Mouse (Mus musculus) kidney, postnatal 36 days (tissue): Measurements from ENCODE around the gene Kcne1.

Experiments used
- DNase-seq, 2 experiments: peaks; one replicate each; pipeline ENCODE4 v3.0.0; 2021 to 2022; ENCODE audit warnings: mixed read lengths in 2 of 2

The Kcne1 gene

GRCm38 (mm10) chr16:92359229-92359628 is at the start of gene Kcne1:
Gene Kcne1 (minus strand): TSS chr16:92359468.
- DNase-seq = no peak

DNA sequence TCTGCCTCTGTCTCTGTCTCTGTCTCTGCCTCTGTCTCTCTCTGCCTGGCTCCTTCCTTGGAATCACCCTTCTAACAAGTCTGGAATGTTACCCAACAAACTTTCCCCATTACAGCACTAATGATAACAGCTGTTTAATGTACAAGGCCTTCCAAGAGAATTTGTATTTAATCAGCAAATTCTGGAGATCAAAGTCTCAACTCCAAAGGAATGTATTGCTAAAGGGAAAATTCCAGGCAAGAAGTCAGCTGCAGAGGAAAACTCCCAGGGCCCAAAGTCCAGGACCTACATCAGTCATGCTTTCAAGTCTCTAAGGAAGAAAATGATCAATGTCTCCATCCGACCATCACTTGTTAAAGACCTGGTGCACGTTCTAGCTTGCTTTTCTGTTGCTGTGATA is 48.6 kb upstream of the Kcne1 start:
- DNase-seq = peak; percentile 65 to 83

- DNase-seq = no peak
Measured at GRCm38 (mm10) chr16:92404141-92404540, 44.9 kb upstream of the Kcne1 start.

DNA sequence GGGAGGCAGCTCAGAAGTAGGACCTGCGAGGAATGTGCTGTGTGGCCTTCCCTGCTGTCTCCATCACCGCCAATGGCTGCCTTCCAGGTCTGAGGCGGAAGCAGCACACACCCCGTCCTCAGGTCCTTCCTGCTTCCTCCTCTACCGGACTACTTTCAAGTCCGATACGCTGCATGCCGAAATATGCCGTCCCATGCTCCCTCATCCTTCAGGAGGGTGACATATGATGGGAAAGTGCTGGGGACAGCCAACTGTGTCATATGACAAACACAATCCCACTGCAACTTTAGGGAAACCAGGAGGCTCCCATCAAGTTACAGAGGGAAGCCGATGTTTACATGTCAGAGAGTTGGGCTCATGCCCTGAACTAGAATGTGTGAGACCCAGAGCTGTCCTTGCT is 43.8 kb upstream of the Kcne1 start:
- DNase-seq = peak in 1 of 2 experiments; percentile 59

DNA sequence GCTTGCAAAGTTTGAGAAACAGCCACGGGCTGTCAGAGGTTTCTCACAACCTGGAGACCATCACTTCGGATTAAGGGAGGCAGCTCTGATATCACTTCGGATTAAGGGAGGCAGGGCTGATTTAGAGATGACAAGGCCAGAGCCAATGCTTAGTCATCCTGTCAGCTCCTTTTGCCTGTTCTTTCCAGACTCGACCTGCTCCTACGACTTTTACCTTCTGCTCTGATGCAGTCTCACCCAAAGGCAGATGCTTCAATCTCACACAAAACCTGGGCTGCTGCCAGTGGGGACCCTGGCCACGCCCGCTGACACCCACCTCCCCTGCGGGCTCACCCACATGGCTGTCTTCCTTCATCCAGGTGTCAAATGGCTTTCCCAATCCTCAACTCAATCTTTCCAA is 42.9 kb upstream of the Kcne1 start:
- no peak for DNase-seq

DNA sequence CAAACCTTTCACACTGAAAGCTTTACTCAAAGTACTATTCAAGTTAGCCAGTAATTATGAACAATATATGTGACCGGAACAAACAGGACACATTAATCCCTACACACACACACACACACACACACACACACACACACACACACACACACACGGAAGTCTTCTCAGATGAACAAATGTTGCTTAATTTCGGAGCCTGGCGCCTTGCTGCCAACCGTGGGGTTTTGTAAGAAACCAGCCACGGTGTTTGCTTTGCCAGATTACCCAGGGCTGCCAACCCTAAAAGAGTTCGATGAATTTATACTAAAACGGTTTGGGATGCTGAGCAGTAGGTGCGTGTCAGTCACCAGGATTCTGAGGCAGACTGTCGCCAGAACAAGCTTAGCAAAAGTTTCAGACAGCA is 41.9 kb upstream of the Kcne1 start:
- DNase-seq = no peak

GRCm38 (mm10) chr16:92399490-92400458 is 40.5 kb upstream of the Kcne1 start:
- DNase-seq = peak; percentile 95 to 97

DNA sequence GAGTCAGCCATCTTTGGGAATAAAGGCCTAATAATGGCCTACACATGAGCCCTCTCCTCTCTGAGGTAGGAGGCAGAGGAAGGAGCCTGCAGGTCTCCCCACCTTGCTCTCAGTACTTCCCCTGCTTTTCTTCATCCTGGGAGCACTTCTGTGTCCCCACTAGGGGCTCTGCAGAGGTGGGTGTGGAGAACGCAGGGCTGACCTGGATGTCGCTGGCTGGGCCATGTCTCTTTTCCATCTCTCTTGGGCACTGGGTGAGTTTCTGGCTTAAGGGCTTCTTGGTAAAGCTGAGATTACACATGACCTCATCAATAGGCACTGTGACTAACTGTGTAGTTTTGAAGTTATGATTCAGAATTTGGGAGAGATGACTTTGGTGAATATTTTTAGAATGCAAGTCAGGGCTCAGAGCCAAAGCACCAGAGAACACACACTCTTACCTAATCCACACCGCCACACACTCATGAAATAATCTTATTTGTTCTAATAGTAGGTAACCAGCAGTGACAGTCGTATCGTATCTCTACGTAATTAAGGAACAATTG is 39.4 kb upstream of the Kcne1 start:
- peak in 1 of 2 experiments; percentile 24 for DNase-seq

DNA sequence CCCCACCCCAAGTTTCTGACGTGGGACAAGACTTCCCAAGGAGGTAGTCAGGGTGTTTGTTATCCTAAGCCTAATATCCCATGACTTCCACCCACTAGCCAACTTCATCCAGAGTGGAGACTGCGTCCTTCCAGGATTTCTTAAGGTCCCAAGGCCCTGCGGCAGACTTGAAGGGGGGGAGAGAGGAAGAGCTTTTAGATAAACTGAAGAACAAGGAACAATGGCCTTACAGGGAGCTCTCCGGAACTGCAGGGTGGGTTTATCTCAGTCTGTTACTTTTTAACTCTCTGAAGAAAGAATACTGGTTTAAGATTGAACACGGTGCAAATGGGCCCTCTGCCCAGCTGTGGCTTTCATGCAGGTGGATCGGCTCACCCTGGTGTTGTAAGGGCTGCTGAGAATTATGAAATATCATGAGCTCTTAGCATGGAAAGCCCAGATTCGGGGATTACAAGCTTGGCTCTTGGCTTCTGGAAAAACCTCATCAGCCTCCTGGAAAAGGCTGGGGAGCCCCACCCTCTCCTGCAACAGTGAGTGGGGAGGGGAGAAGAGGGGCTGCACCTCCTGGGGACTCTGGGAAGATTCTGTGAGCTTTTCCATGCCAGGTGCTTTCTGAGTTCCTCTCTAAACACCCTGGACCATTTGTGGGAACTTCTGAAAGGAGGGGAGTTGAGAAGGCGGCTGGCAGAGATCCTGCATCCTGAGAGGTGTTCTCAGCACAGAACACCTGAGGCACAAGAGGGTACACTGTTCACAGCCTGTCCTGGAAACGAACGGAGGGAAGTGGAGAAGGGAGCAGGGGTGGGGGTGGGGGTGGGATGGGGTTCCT is 38.7 kb upstream of the Kcne1 start:
- peak; percentile 62 to 63 for DNase-seq

- DNase-seq = peak in 1 of 2 experiments; percentile 66
Measured at GRCm38 (mm10) chr16:92393732-92394131, 34.5 kb upstream of the Kcne1 start.

- no peak for DNase-seq
Measured at GRCm38 (mm10) chr16:92387692-92388091, 28.4 kb upstream of the Kcne1 start.

DNA sequence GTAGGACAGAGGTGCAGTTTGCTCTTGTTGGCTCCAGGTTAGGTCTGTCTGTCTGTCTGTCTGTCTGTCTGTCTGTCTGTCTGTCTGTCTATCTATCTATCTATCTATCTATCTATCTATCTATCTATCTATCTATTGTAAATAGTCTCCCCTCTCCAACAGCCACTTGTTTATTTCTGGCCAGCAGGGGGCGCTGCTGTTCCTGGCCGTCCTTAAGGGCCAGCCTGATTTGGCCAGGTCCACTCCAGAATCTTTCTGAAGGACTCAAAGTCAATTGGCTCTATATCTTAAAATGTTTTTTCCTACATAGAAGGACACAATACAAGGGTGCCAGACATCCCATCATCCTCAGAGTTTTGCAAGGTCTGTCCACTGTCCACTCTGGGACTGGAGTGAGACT is 25.8 kb upstream of the Kcne1 start:
- DNase-seq = peak; percentile 73 to 92

DNA sequence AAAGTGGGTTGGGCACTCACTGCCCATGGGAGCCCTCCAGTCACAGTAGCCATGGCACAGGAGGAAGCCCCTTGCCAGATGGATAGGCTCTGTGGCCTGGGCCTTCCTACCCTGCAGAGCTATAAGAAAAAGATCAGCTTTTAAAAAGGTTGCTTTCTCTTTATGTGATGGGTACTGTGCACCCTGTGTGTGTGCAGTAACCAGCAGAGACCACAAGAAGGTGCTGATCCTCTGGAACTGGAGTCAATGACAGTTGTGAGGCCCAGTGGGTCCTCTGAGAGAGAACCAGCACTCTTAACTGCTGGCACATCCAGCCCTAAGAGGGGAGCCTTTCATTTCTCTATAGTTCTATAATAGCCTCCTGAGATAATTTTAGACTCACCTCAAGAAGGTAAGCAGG is 24.1 kb upstream of the Kcne1 start:
- DNase-seq = no peak

- no peak for DNase-seq
Measured at GRCm38 (mm10) chr16:92382508-92382907, 23.2 kb upstream of the Kcne1 start.

- no peak for DNase-seq
Measured at GRCm38 (mm10) chr16:92381092-92381491, 21.8 kb upstream of the Kcne1 start.

GRCm38 (mm10) chr16:92376976-92377375 is 17.7 kb upstream of the Kcne1 start:
- DNase-seq = no peak

DNA sequence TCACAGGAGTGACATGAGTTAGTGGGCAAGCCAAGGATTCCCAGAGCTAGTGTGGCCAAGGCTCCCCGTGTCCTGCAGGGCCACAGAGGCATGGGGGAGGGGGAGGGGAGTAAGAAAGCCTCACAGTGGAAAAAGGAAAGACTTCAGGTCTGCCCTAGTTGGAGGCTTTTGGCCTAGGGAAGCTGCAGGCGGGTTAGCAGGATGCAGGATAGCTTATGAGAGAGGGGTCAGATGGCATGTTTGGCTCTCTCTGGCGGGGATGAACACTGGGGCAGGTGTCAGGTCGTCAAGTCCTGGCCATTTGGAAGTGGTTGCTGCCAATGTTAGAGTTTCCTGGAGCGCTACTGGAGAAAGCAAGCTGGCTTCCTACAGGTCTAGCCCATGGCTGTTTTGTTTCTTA is 12.4 kb upstream of the Kcne1 start:
- DNase-seq = no peak

GRCm38 (mm10) chr16:92369260-92369659 is 10.0 kb upstream of the Kcne1 start:
- DNase-seq = peak; percentile 45 to 51

DNA sequence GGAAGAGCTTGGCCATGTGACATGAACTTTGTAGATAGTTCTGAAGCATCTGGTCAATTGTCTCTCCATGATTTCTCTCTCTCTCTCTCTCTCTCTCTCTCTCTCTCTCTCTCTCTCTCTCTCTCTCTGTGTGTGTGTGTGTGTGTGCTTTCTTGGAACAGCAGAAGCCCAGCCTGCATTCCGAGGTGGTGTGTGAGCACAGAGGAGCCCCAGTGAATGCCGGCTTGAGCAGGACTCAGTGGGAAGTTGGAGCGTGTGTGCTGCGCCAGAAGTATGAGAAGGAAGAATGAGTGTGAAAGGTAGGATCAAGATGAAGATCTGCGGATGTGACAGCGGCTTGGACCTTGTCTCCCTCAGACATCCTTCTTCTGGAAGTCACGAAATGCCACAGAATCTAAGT is 6.2 kb upstream of the Kcne1 start:
- no peak for DNase-seq

DNA sequence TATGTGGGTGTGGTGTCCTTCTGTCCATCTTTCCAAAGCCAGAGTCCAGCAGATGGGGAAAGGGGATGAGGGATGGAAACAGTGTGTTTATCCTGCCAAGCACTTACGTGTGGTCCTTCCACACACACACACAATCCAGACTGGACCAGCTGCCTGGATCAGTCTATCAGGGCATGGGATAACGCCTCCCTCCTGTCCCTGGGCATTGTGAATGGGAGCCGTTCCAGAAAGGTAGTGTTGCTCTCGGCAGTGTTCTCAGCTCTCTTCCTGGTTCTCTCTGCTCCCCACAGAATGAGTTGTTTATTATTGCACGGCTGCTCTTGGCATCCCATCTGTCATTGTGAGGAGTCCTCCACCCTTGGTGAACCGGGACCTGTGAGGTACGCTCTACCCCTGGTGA is 1.4 kb upstream of the Kcne1 start:
- no peak for DNase-seq

GRCm38 (mm10) chr16:92358734-92359133 is 534 bp downstream of the Kcne1 start:
- no peak for DNase-seq

GRCm38 (mm10) chr16:92357566-92357965 is 1.7 kb downstream of the Kcne1 start:
- DNase-seq = peak in 1 of 2 experiments; percentile 34

GRCm38 (mm10) chr16:92357023-92357422 is 2.2 kb downstream of the Kcne1 start:
- DNase-seq = no peak
